Mouse (Mus musculus) intestine, embryonic 15.5 days (tissue): ENCODE measurements around the gene Olfr5. TPM values are rescaled to one million over a fixed set of nuclear protein-coding genes. Genes with fewer than 3 reads are reported as not detected.

Experiments used
- ATAC-seq: fragments of 200-750 bp; cut with Nextera tagmentation; 2 replicates; pipeline ENCODE4 v1.8.0; 2017; ENCODE audit warnings: moderate TSS enrichment, moderate library complexity
- H3K27ac ChIP-seq: fragments of 300-500 bp; sonication (generic); 2 replicates; pipeline ENCODE4 v1.5.1; 2015; ENCODE audit warnings: mild to moderate bottlenecking, inconsistent platforms
- H3K27me3 ChIP-seq: fragments of 300-500 bp; sonication (generic); replicated peaks from 2 replicates; pipeline ENCODE4 v1.6.1; 2015; ENCODE audit warnings: inconsistent platforms
- H3K36me3 ChIP-seq: fragments of 300-500 bp; sonication (generic); 2 replicates; pipeline ENCODE4 v1.6.1; 2015; ENCODE audit warnings: inconsistent platforms
- H3K4me1 ChIP-seq: fragments of 300-500 bp; sonication (generic); replicated peaks from 2 replicates; pipeline ENCODE4 v1.6.1; 2015; ENCODE audit warnings: inconsistent platforms
- H3K4me2 ChIP-seq: fragments of 300-500 bp; sonication (generic); replicated peaks from 2 replicates; pipeline ENCODE4 v1.6.1; 2015; ENCODE audit warnings: mild to moderate bottlenecking, inconsistent platforms
- H3K4me3 ChIP-seq: fragments of 300-500 bp; sonication (generic); replicated peaks from 2 replicates; pipeline ENCODE4 v1.5.1; 2015; ENCODE audit warnings: inconsistent platforms
- H3K9ac ChIP-seq: fragments of 300-500 bp; sonication (generic); 2 replicates; pipeline ENCODE4 v1.6.1; 2015; ENCODE audit warnings: inconsistent platforms
- H3K9me3 ChIP-seq: fragments of 300-500 bp; sonication (generic); 2 replicates; pipeline ENCODE4 v1.6.1; 2016; ENCODE audit warnings: inconsistent platforms
- WGBS: fragments of 180-500 bp; shearing (Covaris S2); methylation state at CpG from one replicate; pipeline ENCODE4 v1.1.7; 2015; 5-methylcytosine and 5-hydroxymethylcytosine counted together
- polyA plus RNA-seq: library from polyadenylated mRNA; unstranded; fragments of >200 nt; fragmentation: Nextera tagmentation; extraction: Ambion mirVana; gene quantifications from 2 replicates; pipeline ENCODE4 v1.2.1, GENCODE M21; 2015

The Olfr5 gene
- polyA plus RNA-seq, 1 experiment from 2014 or later, result not detected

GRCm38 (mm10) chr7:6438388-6438787 is 48.4 kb downstream of the Olfr5 start, which contains the start of gene Olfr1344:
Olfr1344 (plus strand) TSS chr7:6438688.
- H3K36me3 ChIP-seq, result no peaks in the 10 kb centered on the region
- no peak within 1 kb of the TSS for H3K4me2 ChIP-seq
- WGBS, result 70% methylated on average over 3 of the region's 3 CpGs
- no peaks in the 10 kb centered on the region for H3K27me3 ChIP-seq
- no peak within 1 kb of the TSS for H3K9ac ChIP-seq
- ATAC-seq, result no peak
- H3K9me3 ChIP-seq, result no peaks in the 10 kb centered on the region
- no peak within 1 kb of the TSS for H3K4me3 ChIP-seq
- no peaks in the 10 kb centered on the region for H3K4me1 ChIP-seq
- no peak within 1 kb of the TSS for H3K27ac ChIP-seq

GRCm38 (mm10) chr7:6430342-6430741 is 56.4 kb downstream of the Olfr5 start:
- no peaks in the 10 kb centered on the region for H3K9me3 ChIP-seq
- no peak overlapping the region for H3K4me3 ChIP-seq
- no peak overlapping the region for H3K9ac ChIP-seq
- no peak overlapping the region for H3K4me2 ChIP-seq
- no peaks in the 10 kb centered on the region for H3K4me1 ChIP-seq
- no peaks in the 10 kb centered on the region for H3K36me3 ChIP-seq
- 25% methylated on average over 2 of the region's 2 CpGs for WGBS
- ATAC-seq, result no peak
- H3K27ac ChIP-seq, result no peak overlapping the region
- no peaks in the 10 kb centered on the region for H3K27me3 ChIP-seq

- ATAC-seq, result no peak
- Histone ChIP-seq H3K27me3 (no peaks in the 10 kb centered on the region), H3K27ac (no peak overlapping the region), H3K9ac (no peak overlapping the region), H3K4me2 (no peak overlapping the region), H3K36me3 (no peaks in the 10 kb centered on the region), H3K4me1 (no peaks in the 10 kb centered on the region), H3K4me3 (no peak overlapping the region), H3K9me3 (no peaks in the 10 kb centered on the region)
- 92% methylated on average over 3 of the region's 3 CpGs for WGBS
These were observed 57.4 kb downstream of the Olfr5 start for GRCm38 (mm10) chr7:6429381-6429780.

Other genes starting within 250 kb of the Olfr5 start
- gene Epp13, start 234.2 kb downstream of the Olfr5 start, polyA plus RNA-seq, result not detected in 2 replicates
- gene Zfp667, start 200.4 kb downstream of the Olfr5 start, polyA plus RNA-seq, result 5.4 and 6.5 TPM in 2 replicates
- 4.5 and 4.9 TPM in 2 replicates for gene Zfp583, start 155.7 kb downstream of the Olfr5 start, polyA plus RNA-seq
- 0.85 and 1.3 TPM in 2 replicates for gene Gm3854, start 143.2 kb downstream of the Olfr5 start, polyA plus RNA-seq
- 2.0 and 2.3 TPM in 2 replicates for gene Zfp78, start 123.7 kb downstream of the Olfr5 start, polyA plus RNA-seq
- gene Zfp28, start 103.6 kb downstream of the Olfr5 start, polyA plus RNA-seq, result 7.8 and 8.2 TPM in 2 replicates
- 0.15 and 0.20 TPM in 2 replicates for gene Smim17, start 88.2 kb downstream of the Olfr5 start, polyA plus RNA-seq
- not detected in 2 replicates for gene Gm20715, start 76.7 kb downstream of the Olfr5 start, polyA plus RNA-seq
- not detected in 2 replicates for gene Olfr1344, start 48.3 kb downstream of the Olfr5 start, polyA plus RNA-seq
- not detected in 2 replicates for gene Olfr1336, start 30.8 kb downstream of the Olfr5 start, polyA plus RNA-seq
- not detected in 2 replicates for gene Olfr1346, start 19.8 kb downstream of the Olfr5 start, polyA plus RNA-seq
- gene Olfr1347, start 12.8 kb upstream of the Olfr5 start, polyA plus RNA-seq, result not detected in 2 replicates
- gene Olfr1348, start 21.8 kb upstream of the Olfr5 start, polyA plus RNA-seq, result not detected in 2 replicates
- gene Olfr1349, start 36.0 kb upstream of the Olfr5 start, polyA plus RNA-seq, result not detected in 2 replicates
- gene Olfr1350, start 77.9 kb upstream of the Olfr5 start, polyA plus RNA-seq, result not detected in 2 replicates
- 4.6 and 5.1 TPM in 2 replicates for gene Zim1, start 209.5 kb upstream of the Olfr5 start, polyA plus RNA-seq
- 103 and 113 TPM in 2 replicates for gene Peg3, start 243.5 kb upstream of the Olfr5 start, polyA plus RNA-seq
- gene Usp29, start 243.6 kb upstream of the Olfr5 start, polyA plus RNA-seq, result 3.4 and 4.1 TPM in 2 replicates